Mouse (Mus musculus): ENCODE data around the gene Ube2z.

DNA sequence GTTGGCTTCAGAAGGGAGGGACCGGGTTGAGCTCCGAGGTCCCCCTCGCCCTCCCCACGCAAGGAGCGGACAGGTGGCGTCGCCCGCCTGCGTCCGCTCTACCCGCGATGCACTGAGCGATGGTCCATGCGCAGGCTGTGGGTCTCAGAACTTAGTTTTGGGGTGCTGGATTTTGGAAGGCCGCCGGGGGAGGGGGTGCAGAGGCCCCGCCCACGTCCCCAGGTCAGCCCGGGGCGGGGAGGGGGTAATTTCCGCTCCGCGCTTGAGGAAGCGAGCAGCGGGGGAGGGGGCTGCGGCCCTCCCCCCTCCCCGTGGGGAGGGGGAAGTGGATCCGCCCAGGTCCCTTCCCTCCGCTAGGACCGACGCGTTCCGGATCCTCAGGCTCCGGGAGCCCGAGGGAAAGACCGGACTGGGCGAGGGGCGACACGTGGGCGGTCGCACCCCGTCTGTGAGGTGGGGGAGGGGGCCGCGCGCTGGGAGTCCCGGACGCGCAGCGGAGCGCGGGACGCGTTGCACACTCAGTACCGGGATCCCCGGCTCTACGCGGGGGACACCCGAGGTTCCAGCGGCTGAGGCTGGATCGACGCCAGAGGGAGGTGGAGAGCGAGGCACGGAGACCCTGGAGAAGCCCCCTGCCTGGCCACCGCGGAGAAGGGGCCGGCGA, 58.2 kb downstream of the Ube2z start:
- no peak for TF ChIP-seq POLR2A (IDR thresholded peaks at IDR 0.05; ENCODE audit: control insufficient read depth, extremely low read depth, insufficient read depth, low read length, poor library complexity)
- TF ChIP-seq CTCF (IDR thresholded peaks at IDR 0.05; ENCODE audit: borderline replicate concordance, control insufficient read depth, extremely low read depth, insufficient read depth, low read length, poor library complexity): no peak
